Mouse (Mus musculus): ENCODE results near the gene Fggy. TPM values are rescaled to one million over a fixed set of nuclear protein-coding genes. Genes with fewer than 3 reads are reported as not detected.

Gene Fggy
- polyA plus RNA-seq, 1 experiment from 2014 or later: 9.2 TPM

DNA sequence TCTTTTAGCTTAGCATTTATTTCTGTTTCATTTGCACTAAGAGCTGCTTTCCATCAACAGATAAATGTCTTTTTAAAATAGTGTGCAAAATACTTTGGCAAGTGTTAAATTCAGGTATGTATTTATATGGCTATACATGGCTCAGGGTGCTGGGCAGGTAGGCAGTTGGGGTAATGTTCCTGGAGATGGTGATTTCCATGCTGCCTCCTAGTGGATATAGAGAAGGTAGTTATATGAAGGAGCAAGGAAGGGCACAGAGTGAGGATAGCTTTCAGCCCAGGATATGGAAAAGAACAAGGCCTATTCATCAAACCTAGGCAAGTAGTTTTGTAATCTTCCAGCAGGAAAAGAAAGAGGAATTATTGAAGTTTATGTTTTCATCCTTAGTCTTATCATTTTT, 166.3 kb downstream of the Fggy start:
- H3K9me3 ChIP-seq (replicated peaks; ENCODE audit: control insufficient read depth, low read length): no peaks in the 10 kb centered on the region
- no peaks in the 10 kb centered on the region for H3K36me3 ChIP-seq (replicated peaks; ENCODE audit: control insufficient read depth, insufficient read depth, low read depth, low read length)
- no peak overlapping the region for H3K27ac ChIP-seq (replicated peaks; ENCODE audit: low read depth, low read length)
- no peak overlapping the region for H3K4me3 ChIP-seq (ENCODE audit: low read depth, low read length)
- no peak overlapping the region for H3K9ac ChIP-seq (replicated peaks; ENCODE audit: low read length)
- no peaks in the 10 kb centered on the region for H3K27me3 ChIP-seq (ENCODE audit: control insufficient read depth, insufficient read depth, low read length)
- no peaks in the 10 kb centered on the region for H3K4me1 ChIP-seq (ENCODE audit: control insufficient read depth, insufficient read depth, low read length)
- no peak overlapping the region for H3K4me2 ChIP-seq (ENCODE audit: low read depth, low read length)
- DNase-seq (ENCODE audit: low spot score) (no peak), ATAC-seq (replicated peaks; ENCODE audit: insufficient number of reproducible peaks, low FRiP score, low TSS enrichment, low read depth) (no peak)

DNA sequence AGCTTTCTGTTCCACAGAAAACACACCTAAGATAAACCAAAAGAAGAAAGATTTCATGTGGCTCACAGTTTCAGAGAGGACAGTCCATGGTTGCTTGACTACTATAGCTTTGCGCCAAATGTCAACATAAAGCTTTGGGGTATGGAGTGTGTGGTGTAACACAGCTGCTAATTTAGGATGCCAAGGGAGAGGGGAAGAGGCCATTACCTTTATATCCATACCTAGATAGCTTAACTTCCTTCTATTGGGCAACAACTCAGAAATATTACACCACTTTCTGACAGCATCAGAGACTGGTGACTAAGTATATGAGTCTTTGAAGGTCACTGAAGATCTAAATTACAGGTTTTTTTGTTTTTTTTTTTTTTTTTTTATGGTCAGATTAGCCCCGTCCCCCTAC, 169.1 kb downstream of the Fggy start:
- H3K4me3 ChIP-seq (ENCODE audit: low read depth, low read length): no peak overlapping the region
- no peaks in the 10 kb centered on the region for H3K4me1 ChIP-seq (ENCODE audit: control insufficient read depth, insufficient read depth, low read length)
- no peak overlapping the region for H3K9ac ChIP-seq (replicated peaks; ENCODE audit: low read length)
- DNase-seq (ENCODE audit: low spot score) (no peak), ATAC-seq (replicated peaks; ENCODE audit: insufficient number of reproducible peaks, low FRiP score, low TSS enrichment, low read depth) (no peak)
- no peak overlapping the region for H3K27ac ChIP-seq (replicated peaks; ENCODE audit: low read depth, low read length)
- no peaks in the 10 kb centered on the region for H3K9me3 ChIP-seq (replicated peaks; ENCODE audit: control insufficient read depth, low read length)
- 85% methylated on average over 2 of the region's 2 CpGs for WGBS
- no peak overlapping the region for H3K4me2 ChIP-seq (ENCODE audit: low read depth, low read length)
- H3K27me3 ChIP-seq (ENCODE audit: control insufficient read depth, insufficient read depth, low read length): no peaks in the 10 kb centered on the region
- H3K36me3 ChIP-seq (replicated peaks; ENCODE audit: control insufficient read depth, insufficient read depth, low read depth, low read length): no peaks in the 10 kb centered on the region

DNA sequence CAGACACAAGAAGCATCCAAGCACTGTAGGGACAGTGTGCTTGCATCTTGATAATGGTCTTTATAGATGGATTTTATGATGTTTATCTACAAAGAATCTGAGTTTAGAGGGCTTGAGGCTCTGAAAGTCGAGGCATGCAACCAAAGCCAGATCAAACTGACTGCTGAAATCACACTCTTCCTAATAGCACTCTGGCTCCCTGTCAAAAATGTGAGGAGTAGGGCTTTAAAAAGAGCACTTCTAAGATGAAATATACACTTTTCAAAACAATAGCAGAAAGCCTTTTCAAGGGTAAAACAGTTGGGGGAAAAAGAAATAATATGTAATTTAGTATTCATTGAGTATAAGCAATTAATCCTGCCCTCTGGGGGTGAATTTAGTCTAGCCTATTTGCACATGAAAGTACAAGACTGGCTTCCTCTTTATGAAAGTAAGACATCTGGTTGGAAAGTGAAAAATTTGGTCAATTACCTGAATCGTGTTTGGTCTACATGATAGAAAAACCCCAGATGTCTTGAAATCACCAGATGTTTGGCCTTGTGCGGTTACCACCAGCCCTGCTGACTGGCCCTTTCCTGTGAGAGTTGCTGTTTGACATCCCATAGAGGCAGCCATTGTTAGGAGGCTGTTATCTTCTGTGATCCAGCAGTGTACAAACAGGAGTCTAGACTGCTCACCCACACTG, 172.0 kb downstream of the Fggy start:
- no peak overlapping the region for H3K4me3 ChIP-seq (ENCODE audit: low read depth, low read length)
- H3K9ac ChIP-seq (replicated peaks; ENCODE audit: low read length): no peak overlapping the region
- no peak overlapping the region for H3K27ac ChIP-seq (replicated peaks; ENCODE audit: low read depth, low read length)
- no peak overlapping the region for H3K4me2 ChIP-seq (ENCODE audit: low read depth, low read length)
- H3K9me3 ChIP-seq (replicated peaks; ENCODE audit: control insufficient read depth, low read length): no peaks in the 10 kb centered on the region
- 39% methylated on average over 3 of the region's 3 CpGs for WGBS
- ATAC-seq (replicated peaks; ENCODE audit: insufficient number of reproducible peaks, low FRiP score, low TSS enrichment, low read depth) (peak; percentile 73), DNase-seq (ENCODE audit: low spot score) (peak; percentile 53)
- no peaks in the 10 kb centered on the region for H3K27me3 ChIP-seq (ENCODE audit: control insufficient read depth, insufficient read depth, low read length)
- no peaks in the 10 kb centered on the region; the same call in 1 of the 2 replicates for H3K4me1 ChIP-seq (ENCODE audit: control insufficient read depth, insufficient read depth, low read length)
- H3K36me3 ChIP-seq (replicated peaks; ENCODE audit: control insufficient read depth, insufficient read depth, low read depth, low read length): no peaks in the 10 kb centered on the region

DNA sequence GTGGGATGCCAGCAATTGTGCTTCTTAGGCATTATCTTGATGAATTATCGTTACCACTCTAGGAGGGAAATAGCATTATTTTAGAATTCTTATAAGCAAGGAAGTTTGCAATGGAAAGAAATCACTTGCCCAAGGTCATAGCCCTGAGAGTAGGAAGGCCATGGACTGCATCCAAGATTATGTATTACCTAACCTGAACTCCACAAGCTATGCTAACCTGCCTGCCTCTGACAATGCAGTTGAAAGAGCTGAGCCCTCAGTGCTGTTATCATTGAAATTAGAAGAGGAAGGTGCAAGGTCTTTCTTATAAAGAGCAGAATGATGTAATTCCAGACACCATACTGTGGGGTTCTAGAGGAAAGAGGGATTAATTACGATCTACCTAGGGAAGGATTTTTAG, 173.8 kb downstream of the Fggy start:
- Histone ChIP-seq H3K27ac (replicated peaks; ENCODE audit: low read depth, low read length) (no peak overlapping the region), H3K4me3 (ENCODE audit: low read depth, low read length) (no peak overlapping the region), H3K27me3 (ENCODE audit: control insufficient read depth, insufficient read depth, low read length) (no peaks in the 10 kb centered on the region), H3K4me2 (ENCODE audit: low read depth, low read length) (no peak overlapping the region), H3K9ac (replicated peaks; ENCODE audit: low read length) (no peak overlapping the region), H3K36me3 (replicated peaks; ENCODE audit: control insufficient read depth, insufficient read depth, low read depth, low read length) (no peaks in the 10 kb centered on the region), H3K9me3 (replicated peaks; ENCODE audit: control insufficient read depth, low read length) (no peaks in the 10 kb centered on the region), H3K4me1 (ENCODE audit: control insufficient read depth, insufficient read depth, low read length) (no peaks in the 10 kb centered on the region; the same call in 1 of the 2 replicates)
- ATAC-seq (replicated peaks; ENCODE audit: insufficient number of reproducible peaks, low FRiP score, low TSS enrichment, low read depth) (no peak), DNase-seq (ENCODE audit: low spot score) (no peak)
- WGBS: 85% methylated on average over 2 of the region's 2 CpGs

DNA sequence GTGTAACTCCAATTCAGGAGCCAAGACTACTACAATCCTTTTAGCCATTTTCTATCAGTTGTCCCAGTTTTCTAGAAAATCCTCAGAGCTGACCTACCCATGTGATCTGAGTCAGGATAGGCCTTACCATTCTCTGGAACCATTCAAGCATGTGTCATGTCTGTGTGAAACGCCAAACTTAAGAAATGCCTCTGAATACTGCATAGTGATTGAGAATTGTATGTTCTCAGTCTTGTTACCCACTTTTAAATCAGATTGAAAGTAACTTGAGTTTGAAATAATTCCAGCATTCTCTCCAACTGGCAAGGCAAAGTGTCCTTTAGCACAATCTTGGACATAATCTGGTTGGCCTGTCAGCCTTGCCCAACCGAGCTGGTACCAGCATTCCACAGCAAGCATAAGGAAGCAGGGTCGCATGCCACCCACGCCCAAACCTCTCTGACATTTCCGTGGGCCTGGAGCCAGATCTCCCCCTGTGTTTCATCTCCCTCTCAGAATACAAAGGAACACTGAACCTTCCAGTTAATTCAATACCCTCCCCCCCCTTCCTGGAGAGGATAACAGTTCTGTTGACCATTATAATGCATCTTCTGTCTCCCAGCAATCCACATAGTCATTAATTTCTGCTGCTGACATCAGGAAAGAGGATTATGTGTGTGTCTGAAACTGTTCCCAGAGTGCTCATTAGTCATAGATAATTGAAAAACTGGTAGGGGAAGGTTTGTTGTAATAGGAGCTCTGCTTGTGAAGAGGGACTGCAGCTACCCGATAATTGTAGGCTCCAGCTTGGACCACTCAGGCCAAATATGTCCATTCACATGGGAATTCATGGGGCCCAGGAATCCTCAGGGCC, 176.3 kb downstream of the Fggy start:
- H3K9me3 ChIP-seq (replicated peaks; ENCODE audit: control insufficient read depth, low read length): no peaks in the 10 kb centered on the region
- 0 out of 2 replicates have a peak overlapping the region, but pooled peaks have one; percentile 10 for H3K9ac ChIP-seq (replicated peaks; ENCODE audit: low read length)
- WGBS: 19% methylated on average over 6 of the region's 6 CpGs
- H3K4me2 ChIP-seq (ENCODE audit: low read depth, low read length): no peak overlapping the region
- peak; percentile 43 for DNase-seq (ENCODE audit: low spot score)
- no peak overlapping the region for H3K27ac ChIP-seq (replicated peaks; ENCODE audit: low read depth, low read length)
- H3K36me3 ChIP-seq (replicated peaks; ENCODE audit: control insufficient read depth, insufficient read depth, low read depth, low read length): no peaks in the 10 kb centered on the region
- peak; percentile 37; the same call in 1 of the 2 replicates for ATAC-seq (replicated peaks; ENCODE audit: insufficient number of reproducible peaks, low FRiP score, low TSS enrichment, low read depth)
- H3K4me1 ChIP-seq (ENCODE audit: control insufficient read depth, insufficient read depth, low read length): no peaks in the 10 kb centered on the region; the same call in 1 of the 2 replicates
- H3K4me3 ChIP-seq (ENCODE audit: low read depth, low read length): no peak overlapping the region
- H3K27me3 ChIP-seq (ENCODE audit: control insufficient read depth, insufficient read depth, low read length): no peaks in the 10 kb centered on the region

DNA sequence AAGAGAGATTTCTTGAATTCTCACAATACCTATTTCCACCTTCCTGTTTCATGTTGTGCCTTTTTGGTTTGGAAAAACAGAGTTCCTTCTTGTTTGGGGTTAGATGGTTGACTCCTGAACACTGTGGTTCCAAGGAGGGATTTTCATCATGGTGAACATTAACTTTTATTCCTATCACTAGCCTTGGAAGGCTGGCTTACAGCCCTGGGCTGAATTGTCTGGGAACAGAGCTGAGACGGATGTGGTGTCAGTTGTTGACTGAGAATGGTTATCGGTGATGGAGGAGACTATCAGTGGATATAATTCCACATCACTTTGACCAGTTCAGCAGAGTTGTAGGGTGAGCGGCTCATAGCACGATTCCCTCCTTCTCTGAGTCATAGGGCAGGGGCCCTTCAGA, 178.7 kb downstream of the Fggy start:
- WGBS: 93% methylated on average over 4 of the region's 4 CpGs
- H3K27ac ChIP-seq (replicated peaks; ENCODE audit: low read depth, low read length): no peak overlapping the region

DNA sequence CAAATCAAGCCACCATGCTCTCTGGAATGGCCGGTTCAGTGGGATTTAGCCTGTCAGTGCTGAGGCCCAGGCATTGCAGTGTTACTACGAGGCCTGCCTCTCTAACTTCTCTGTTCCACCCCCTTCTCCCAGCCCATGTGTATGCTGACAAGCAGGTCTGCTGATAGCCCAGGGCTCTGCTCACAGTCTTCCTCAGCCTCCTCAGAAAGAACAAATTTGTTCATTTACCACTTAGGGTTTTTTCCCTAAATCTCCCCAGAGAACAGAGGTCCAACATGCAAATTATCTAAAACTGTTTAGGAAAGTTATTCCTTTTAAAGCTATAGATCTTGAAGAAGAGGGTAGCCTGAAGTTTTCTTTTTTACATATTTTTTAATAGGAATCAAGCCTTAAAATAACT, 179.4 kb downstream of the Fggy start:
- Histone ChIP-seq H3K4me1 (ENCODE audit: control insufficient read depth, insufficient read depth, low read length) (no peaks in the 10 kb centered on the region; the same call in 1 of the 2 replicates), H3K27ac (replicated peaks; ENCODE audit: low read depth, low read length) (no peak overlapping the region), H3K27me3 (ENCODE audit: control insufficient read depth, insufficient read depth, low read length) (no peaks in the 10 kb centered on the region), H3K9me3 (replicated peaks; ENCODE audit: control insufficient read depth, low read length) (no peaks in the 10 kb centered on the region), H3K4me3 (ENCODE audit: low read depth, low read length) (no peak overlapping the region), H3K9ac (replicated peaks; ENCODE audit: low read length) (no peak overlapping the region), H3K36me3 (replicated peaks; ENCODE audit: control insufficient read depth, insufficient read depth, low read depth, low read length) (no peaks in the 10 kb centered on the region), H3K4me2 (ENCODE audit: low read depth, low read length) (no peak overlapping the region)
- ATAC-seq (replicated peaks; ENCODE audit: insufficient number of reproducible peaks, low FRiP score, low TSS enrichment, low read depth): no peak
- DNase-seq (ENCODE audit: low spot score): no peak
- WGBS: 62% methylated on average over 2 of the region's 2 CpGs

More for the DNA sequence above, 178.7 kb downstream of the Fggy start:
- Histone ChIP-seq H3K4me2 (ENCODE audit: low read depth, low read length) (no peak overlapping the region), H3K4me3 (ENCODE audit: low read depth, low read length) (no peak overlapping the region), H3K9me3 (replicated peaks; ENCODE audit: control insufficient read depth, low read length) (no peaks in the 10 kb centered on the region), H3K36me3 (replicated peaks; ENCODE audit: control insufficient read depth, insufficient read depth, low read depth, low read length) (no peaks in the 10 kb centered on the region), H3K9ac (replicated peaks; ENCODE audit: low read length) (no peak overlapping the region), H3K4me1 (ENCODE audit: control insufficient read depth, insufficient read depth, low read length) (no peaks in the 10 kb centered on the region; the same call in 1 of the 2 replicates), H3K27me3 (ENCODE audit: control insufficient read depth, insufficient read depth, low read length) (no peaks in the 10 kb centered on the region)
- DNase-seq (ENCODE audit: low spot score) (no peak), ATAC-seq (replicated peaks; ENCODE audit: insufficient number of reproducible peaks, low FRiP score, low TSS enrichment, low read depth) (no peak)

DNA sequence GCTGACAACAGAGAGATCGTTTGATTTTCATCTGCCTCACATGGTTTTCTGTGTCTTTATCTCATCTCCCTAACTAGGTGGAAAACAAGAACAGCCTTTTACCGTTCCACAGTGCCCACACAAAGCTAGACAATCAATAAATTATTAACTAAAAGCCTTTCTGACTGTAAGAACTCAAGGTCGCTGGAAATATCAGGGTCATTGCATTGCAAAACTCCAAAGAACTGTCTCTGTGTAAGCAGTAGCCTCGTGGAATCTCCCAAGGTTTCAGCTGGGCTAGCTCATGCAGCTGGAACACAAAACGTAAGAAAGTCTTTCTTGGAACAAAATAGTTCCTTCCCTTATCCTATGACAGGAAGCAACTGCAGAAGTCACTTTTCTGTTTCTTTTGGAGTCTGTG, 180.9 kb downstream of the Fggy start:
- Histone ChIP-seq H3K4me2 (ENCODE audit: low read depth, low read length) (no peak overlapping the region), H3K9me3 (replicated peaks; ENCODE audit: control insufficient read depth, low read length) (no peaks in the 10 kb centered on the region), H3K36me3 (replicated peaks; ENCODE audit: control insufficient read depth, insufficient read depth, low read depth, low read length) (no peaks in the 10 kb centered on the region), H3K4me3 (ENCODE audit: low read depth, low read length) (no peak overlapping the region), H3K27me3 (ENCODE audit: control insufficient read depth, insufficient read depth, low read length) (no peaks in the 10 kb centered on the region), H3K9ac (replicated peaks; ENCODE audit: low read length) (no peak overlapping the region), H3K4me1 (ENCODE audit: control insufficient read depth, insufficient read depth, low read length) (no peaks in the 10 kb centered on the region; the same call in 1 of the 2 replicates), H3K27ac (replicated peaks; ENCODE audit: low read depth, low read length) (no peak overlapping the region)
- ATAC-seq (replicated peaks; ENCODE audit: insufficient number of reproducible peaks, low FRiP score, low TSS enrichment, low read depth) (no peak), DNase-seq (ENCODE audit: low spot score) (no peak)
- WGBS: 43% methylated on average over 5 of the region's 5 CpGs

Data from embryonic facial prominence, embryonic 11.5 days (tissue).